Mouse (Mus musculus): ENCODE measurements at regions not wholly inside any gene's neighbourhood (a gene's known extent, or its start where the extent isn't known, plus 50 kb on each side); places are given as distances from the start of the nearest gene placed in this dataset.

GRCm38 (mm10) chr16:8914183-8914582 lies 84.3 kb downstream of the 1810013L24Rik start:
- peak; percentile 20 for DNase-seq

GRCm38 (mm10) chr16:8916091-8916490 lies 86.2 kb downstream of the 1810013L24Rik start:
- no peak for DNase-seq

GRCm38 (mm10) chr16:8918741-8919535 lies 89.0 kb downstream of the 1810013L24Rik start:
- DNase-seq = no peak

GRCm38 (mm10) chr16:8924732-8925131 lies 94.8 kb downstream of the 1810013L24Rik start:
- no peak for DNase-seq

DNA sequence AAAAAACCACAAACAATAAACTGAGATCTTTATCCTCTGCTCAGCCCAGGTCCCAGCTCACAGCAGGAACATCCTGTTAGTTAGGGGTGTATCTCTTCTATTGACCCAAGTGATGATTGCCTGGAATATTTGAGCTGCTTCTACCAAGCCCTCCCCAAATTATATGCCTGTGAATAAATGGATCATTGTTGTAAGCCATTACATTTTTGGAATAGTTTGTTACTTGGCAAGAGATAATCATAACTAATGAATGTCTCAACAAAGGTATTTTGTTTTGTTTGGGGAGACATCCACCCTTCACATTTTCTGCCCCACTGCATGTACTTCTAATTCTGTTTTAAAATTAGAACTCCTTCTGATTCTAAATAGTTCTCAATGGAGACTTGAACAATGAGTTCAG lies 102.1 kb downstream of the 1810013L24Rik start:
- DNase-seq = no peak

GRCm38 (mm10) chr16:8933121-8933520 lies 103.2 kb downstream of the 1810013L24Rik start:
- DNase-seq = no peak

GRCm38 (mm10) chr16:8936446-8936845 lies 106.5 kb downstream of the 1810013L24Rik start:
- no peak for DNase-seq

- DNase-seq = peak; percentile 6
These were observed 108.6 kb downstream of the 1810013L24Rik start for GRCm38 (mm10) chr16:8938516-8938915.

- no peak for DNase-seq
These were observed 109.2 kb downstream of the 1810013L24Rik start for GRCm38 (mm10) chr16:8939136-8939535.

- DNase-seq = peak; percentile 10
These were observed 114.7 kb downstream of the 1810013L24Rik start for GRCm38 (mm10) chr16:8944412-8945102.

DNA sequence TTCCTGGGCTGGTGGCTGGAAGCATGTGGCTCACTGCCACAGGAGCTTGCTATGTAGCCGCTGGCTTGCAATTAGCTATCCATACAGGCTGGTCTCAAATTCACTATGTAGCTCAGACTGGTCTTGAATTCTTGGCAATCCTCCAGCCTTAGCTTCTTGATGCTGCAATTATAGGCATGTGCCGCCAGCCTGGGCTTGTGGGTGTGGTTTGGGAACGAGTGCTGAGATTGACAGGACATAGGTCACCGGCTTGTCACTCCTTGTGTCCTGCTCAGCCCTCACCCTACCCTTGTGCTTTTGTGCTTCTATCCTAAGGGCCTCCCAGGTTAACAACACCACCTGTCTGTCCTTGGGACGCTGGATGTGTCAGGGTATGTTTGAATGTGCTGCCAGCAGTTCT lies 117.9 kb downstream of the 1810013L24Rik start:
- no peak for DNase-seq

GRCm38 (mm10) chr16:8951156-8951899 lies 121.4 kb downstream of the 1810013L24Rik start:
- no peak for DNase-seq

DNA sequence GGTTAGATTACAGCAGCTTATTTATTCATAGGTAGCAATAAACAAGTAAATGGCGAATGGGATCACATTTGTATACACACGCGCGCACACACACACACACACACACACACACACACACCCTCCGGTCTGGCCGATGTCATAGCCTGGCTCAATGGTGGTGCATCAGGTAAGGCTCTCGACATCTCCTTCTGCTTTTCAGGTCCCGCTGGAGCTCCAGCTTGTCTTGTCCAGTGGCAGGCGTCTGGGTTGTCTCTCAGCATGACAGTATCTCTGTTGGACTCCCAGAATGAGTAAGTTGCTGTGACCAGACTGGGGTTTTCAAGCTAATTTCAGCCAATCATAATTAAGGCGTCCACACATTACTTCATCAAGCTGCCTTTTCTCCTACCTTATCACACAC lies 131.8 kb downstream of the 1810013L24Rik start:
- no peak for DNase-seq

DNA sequence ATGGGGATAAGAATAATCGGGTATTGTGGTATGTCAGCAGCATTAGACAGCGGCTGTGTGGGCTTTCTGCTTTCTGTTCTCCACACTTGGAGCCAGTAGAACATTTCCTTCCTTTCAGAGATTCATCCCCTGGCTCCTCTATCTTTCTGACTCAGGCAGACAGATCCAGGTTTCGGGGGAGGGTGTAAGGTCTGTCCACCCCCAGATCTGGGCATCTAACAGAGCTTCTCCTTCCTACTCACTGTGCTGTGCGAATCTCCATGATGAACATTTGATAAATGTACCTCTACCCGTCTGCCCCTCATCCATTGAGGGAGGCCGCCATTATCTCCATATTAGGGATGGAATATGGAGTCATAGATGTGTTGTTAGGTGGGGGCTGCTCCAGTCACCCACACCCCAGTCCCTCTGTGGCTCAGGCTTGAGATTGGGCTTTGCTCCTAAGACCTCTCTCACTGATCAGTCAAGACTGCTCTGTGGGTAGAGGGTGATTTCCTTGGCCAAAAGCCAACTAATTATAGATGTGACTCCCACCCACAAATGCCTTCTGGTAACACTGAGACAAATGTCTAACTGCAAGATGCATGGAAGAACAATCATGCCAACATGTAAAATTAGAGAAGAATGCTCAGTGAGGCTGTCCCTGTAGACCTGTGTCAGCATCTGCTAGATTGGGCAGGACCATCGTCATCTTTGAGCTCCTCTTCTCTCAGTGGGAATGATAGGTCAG lies 163.8 kb downstream of the 1810013L24Rik start:
- no peak for DNase-seq

DNA sequence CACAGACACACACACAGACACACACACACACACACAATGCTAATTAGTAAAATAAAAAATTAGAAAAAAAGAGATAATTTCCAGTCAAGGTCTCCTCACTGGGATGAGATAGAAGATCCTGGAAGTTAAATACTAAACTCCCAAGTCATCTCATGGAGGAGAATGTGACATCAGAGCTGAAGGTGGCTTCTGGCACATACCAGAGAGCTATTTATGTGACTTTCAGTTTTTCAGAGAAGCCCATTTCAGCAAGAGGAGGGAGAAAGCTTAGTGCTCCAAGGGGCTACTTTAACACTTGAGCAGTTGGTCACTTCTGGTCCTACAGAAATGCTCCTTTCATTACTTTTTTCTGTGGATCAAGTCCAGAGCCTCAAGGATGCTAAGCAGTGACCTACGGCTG lies 164.6 kb downstream of the 1810013L24Rik start:
- DNase-seq = no peak

- DNase-seq = no peak
These were observed 167.3 kb downstream of the 1810013L24Rik start for GRCm38 (mm10) chr16:8997250-8997649.

DNA sequence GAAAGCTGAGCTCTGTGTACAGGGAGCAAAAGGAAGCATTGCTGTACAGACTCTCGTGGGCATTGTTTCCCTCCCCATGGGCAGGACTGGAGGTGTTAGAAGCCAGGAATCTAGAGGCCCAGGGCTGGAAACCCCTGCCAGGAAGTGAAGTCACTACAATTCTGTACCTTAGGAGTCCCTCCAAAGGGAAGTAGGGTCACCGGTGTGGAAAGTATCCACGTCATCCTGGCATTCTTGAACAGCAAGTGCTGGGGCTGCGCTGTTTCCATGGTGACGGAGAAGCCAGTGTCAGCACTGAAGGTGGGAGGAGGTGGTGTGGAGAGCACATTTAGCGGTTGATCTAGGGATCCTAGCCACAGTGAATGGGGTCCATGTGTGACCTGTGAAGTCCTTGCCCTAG lies 174.1 kb downstream of the 1810013L24Rik start:
- DNase-seq = peak; percentile 45

GRCm38 (mm10) chr16:9005933-9006332 lies 176.0 kb downstream of the 1810013L24Rik start:
- peak; percentile 7 for DNase-seq

GRCm38 (mm10) chr16:9009361-9010083 lies 179.6 kb downstream of the 1810013L24Rik start:
- peak; percentile 90 for DNase-seq

DNA sequence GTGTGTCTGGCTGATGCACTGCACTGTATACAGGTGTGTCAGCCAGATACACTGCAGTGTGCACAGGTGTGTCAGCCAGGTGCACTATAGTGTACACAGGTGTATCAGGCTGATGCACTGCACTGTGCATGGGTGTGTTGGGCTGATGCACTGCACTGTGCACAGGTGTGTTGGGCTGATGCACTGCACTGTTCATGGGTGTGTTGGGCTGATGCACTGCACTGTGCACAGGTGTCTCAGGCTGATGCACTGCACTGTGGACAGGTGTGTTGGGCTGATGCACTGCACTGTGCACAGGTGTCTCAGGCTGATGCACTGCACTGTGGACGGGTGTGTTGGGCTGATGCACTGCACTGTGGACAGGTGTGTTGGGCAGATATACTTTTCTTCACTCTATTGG lies 181.2 kb downstream of the 1810013L24Rik start:
- DNase-seq = no peak

GRCm38 (mm10) chr16:9011691-9012090 lies 181.8 kb downstream of the 1810013L24Rik start:
- no peak for DNase-seq

Data from embryo, embryonic 11 days (tissue).